Mouse (Mus musculus): ENCODE results near the gene Sox2. TPM values are rescaled to one million over a fixed set of nuclear protein-coding genes. Genes with fewer than 3 reads are reported as not detected.

Gene Sox2
- polyA plus RNA-seq, 1 experiment from 2014 or later, result 0.89 TPM

DNA sequence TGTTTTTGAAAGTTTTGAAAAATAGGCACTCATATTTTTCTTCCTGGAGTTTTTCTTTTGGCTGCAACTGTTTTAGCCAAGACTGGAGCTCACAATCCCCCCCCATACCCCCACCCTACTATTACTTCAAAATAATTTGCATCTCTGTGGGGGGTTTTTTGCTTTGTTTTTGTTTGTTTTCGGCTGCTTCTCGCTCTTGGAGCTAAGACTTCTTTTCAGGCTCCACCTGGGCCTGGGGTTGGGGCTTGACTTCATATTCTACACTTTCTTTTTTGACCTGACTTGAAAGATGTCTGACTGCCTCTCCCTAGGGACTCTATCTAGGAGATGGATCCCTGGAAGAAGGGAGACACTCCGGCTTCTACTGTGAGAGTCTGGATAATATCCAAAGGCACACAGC, 5.9 kb downstream of the Sox2 start:
- 10% methylated on average over 3 of the region's 3 CpGs for WGBS
- Histone ChIP-seq H3K27me3 (replicated peaks) (peaks cover 80% of the 10 kb centered on the region), H3K4me3 (replicated peaks) (no peak overlapping the region), H3K27ac (no peak overlapping the region), H3K4me1 (replicated peaks) (no peaks in the 10 kb centered on the region), H3K9me3 (no peaks in the 10 kb centered on the region), H3K9ac (no peak overlapping the region), H3K36me3 (no peaks in the 10 kb centered on the region), H3K4me2 (replicated peaks) (no peak overlapping the region)
- ATAC-seq, result no peak

DNA sequence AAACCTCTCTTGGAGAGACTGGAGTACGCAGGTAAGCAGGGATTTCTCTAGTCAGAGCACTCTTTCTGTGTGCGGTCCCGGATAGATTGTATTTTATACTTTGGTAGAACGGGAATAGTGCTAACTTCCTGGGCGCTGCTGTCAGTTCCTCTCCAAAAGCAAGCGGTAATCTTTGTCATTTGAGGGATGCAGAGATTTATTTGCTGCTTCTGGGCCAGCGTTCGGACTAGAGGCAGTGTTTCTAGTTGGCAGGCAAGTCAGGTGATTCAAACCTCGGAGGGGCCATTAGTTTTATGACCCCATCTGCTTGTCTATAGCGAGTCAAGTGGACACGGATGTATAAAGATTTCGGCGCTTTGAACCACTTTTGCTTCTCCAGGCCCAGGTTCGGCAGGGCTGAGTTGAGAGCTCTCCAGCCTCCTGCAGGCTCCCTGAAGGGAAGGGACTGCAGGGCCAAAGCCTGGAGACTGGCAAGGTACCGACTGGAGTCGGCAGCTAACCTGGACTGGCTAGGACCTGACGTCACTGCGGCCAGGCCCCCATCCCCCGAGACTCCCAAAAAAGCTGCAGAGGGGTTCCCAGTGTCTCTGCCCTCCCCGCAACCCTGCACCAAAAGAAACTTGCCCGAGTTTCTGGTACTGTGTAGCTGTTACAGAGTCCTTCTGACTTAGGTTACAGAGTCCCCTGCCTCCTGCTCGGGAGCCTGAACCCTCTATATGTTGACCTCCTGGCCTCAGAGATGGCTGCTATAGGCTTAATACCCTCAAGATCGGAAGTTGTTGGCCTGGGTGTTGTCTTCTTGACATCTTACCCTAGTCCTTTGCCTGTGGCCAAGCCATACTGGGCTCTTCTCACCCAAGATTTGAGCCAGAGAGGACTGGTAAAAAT, 6.9 kb downstream of the Sox2 start:
- Histone ChIP-seq H3K9ac (no peak overlapping the region), H3K27ac (no peak overlapping the region), H3K4me2 (replicated peaks) (no peak overlapping the region), H3K4me1 (replicated peaks) (no peaks in the 10 kb centered on the region), H3K4me3 (replicated peaks) (no peak overlapping the region), H3K27me3 (replicated peaks) (peaks cover 87% of the 10 kb centered on the region), H3K9me3 (no peaks in the 10 kb centered on the region), H3K36me3 (no peaks in the 10 kb centered on the region)
- WGBS, result 6% methylated on average over 23 of the region's 23 CpGs
- ATAC-seq, result no peak

DNA sequence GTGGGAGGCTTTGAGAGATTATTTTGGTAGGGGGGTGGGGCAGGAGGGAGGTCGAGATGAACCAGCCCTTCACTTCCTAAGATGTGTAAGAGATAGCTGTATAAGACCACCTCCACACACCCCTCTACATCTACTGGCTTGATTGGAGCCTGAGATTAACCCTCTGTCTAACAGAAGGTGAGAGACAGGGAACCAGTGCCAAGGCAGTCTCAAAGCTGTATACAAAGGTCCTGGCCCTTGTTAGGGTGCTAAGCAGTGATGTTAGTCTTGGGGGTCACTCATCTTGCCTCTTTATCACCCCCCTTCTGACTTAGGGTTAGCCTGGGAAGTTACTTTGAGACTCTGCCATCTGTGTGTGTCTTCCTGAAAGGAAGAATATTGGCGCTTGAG, 7.5 kb downstream of the Sox2 start:
- peaks cover 90% of the 10 kb centered on the region for H3K27me3 ChIP-seq (replicated peaks)
- no peak overlapping the region for H3K4me3 ChIP-seq (replicated peaks)
- no peak overlapping the region for H3K9ac ChIP-seq
- ATAC-seq, result no peak
- H3K9me3 ChIP-seq, result no peaks in the 10 kb centered on the region
- H3K27ac ChIP-seq, result no peak overlapping the region
- WGBS, result 13% methylated on average over 2 of the region's 2 CpGs
- no peak overlapping the region for H3K4me2 ChIP-seq (replicated peaks)
- H3K4me1 ChIP-seq (replicated peaks), result no peaks in the 10 kb centered on the region
- H3K36me3 ChIP-seq, result no peaks in the 10 kb centered on the region

DNA sequence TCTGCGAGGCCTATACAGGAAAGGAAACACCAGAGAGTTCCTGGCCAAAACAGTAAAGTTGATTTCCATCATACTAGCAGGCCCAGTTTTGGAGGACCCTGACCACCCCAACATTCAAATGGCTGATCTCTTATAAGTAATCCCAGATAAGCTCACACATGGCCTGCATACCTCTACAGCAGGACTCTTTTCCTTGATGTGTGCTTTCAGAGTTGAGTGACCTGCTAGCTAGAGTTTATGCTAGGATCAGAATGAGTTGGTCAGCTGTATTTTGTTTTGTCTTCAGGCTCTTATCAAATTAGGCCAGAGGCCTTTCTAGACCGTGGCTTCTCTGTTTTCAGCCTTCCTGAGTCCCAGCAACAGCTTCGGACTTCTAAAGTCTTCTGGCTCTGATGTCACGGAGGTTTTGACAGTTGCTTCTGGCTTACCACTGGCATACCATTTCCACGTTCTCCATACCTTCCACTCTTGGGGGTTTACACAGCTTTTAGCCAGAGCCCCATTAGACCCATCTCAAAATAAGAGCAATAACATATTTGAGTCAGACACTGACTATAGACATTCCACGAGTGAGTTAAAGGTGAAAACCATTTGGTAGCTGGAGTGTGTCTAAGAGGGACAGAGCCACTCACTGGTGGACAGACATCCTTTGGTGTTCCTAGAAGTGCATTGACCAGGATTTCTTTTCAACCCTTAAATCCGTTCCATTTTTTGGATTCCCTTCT, 8.2 kb downstream of the Sox2 start:
- Histone ChIP-seq H3K4me3 (replicated peaks) (no peak overlapping the region), H3K9me3 (no peaks in the 10 kb centered on the region), H3K4me1 (replicated peaks) (peaks cover 2% of the 10 kb centered on the region; the same call in 1 of the 2 replicates), H3K9ac (no peak overlapping the region), H3K27ac (no peak overlapping the region), H3K4me2 (replicated peaks) (no peak overlapping the region), H3K36me3 (no peaks in the 10 kb centered on the region), H3K27me3 (replicated peaks) (peaks cover 94% of the 10 kb centered on the region)
- ATAC-seq, result no peak
- WGBS, result 52% methylated on average over 7 of the region's 7 CpGs

DNA sequence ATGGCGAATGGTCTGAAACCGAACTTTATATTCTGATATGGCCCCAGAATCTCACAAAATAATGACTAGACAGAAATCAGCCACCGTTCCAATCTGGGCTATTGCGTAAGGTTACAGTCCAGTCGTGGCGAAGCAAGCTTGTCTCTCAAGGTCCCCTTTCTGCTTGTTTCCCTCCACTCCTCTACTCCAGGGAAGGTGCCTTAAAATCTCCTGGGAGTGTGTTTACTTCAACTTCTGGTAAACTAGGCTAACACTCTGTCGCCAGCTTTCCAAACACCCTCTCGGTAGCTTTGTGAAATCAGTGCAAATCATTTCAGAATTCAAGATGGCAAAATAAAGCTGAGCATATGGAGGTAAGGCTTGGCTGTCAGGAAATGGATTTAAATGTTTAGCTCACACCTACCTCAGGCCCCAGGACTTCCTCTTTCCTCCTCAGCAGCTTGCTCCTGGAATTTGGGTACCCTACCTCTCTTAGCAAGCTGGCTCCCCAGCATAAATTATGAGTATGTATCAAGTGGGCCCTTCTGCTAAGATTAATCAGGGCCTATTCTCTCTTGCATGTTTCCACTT, 8.8 kb downstream of the Sox2 start:
- Histone ChIP-seq H3K27me3 (replicated peaks) (peaks cover 94% of the 10 kb centered on the region), H3K36me3 (no peaks in the 10 kb centered on the region), H3K9ac (no peak overlapping the region), H3K4me2 (replicated peaks) (no peak overlapping the region), H3K4me1 (replicated peaks) (peaks cover 9% of the 10 kb centered on the region), H3K4me3 (replicated peaks) (no peak overlapping the region), H3K27ac (no peak overlapping the region), H3K9me3 (no peaks in the 10 kb centered on the region)
- WGBS, result 50% methylated on average over 8 of the region's 8 CpGs
- no peak for ATAC-seq

DNA sequence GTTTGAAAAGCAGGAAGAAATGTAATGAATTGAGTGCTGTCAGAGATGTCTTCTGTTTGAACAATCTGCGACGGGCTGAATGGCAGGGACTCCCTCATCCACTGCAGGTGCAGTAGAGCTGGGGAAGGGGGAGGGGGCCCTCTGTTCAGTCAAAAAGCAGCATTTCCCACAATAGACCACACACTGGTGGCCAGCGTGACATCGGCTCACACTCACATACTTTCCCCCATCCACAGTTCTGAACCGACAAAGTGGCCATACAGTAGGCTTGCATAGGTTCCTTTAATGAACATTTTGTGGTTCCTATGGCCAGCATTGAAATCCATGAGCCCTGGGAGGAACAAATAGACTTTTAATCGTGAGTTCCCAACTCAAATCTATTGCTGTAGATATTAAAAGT, 9.7 kb downstream of the Sox2 start:
- H3K27ac ChIP-seq, result no peak overlapping the region

DNA sequence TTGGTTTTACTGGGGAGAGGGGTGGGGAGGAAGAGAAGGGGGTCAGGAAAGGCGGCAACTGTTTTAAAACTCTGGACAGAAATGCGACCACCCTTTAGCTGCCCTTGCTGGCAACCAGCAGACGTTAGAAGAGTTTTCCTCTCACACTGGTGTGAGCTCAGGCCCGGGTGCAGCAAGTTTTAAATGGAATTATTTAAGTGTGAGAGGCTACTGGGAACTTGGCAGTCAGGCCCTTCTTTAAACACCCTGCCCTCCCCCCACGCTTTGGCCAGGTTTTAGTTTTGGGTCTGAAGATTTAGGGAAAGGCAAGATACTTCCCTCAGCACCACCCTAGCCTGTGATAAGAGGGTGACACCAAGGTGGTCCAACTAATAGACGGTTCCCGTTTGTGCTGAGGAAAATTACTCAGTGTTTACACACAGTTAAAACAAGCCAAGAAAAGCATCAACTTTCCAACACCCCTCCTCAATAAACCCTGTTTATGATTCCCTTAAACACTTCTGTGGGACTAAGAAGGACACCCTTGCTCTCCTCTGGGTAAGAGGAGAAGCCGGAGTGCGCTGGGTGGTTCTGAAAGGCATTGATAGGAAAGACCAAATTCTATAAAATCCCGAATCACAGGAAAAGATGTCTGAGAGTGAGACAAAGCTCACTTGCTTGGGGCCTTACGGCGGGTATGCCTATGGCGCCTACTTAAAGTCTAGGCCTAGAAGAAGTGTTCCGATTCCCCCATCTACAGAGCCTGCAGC, 10.5 kb downstream of the Sox2 start:
- Histone ChIP-seq H3K27ac (no peak overlapping the region), H3K36me3 (no peaks in the 10 kb centered on the region), H3K4me3 (replicated peaks) (no peak overlapping the region), H3K27me3 (replicated peaks) (peaks cover 92% of the 10 kb centered on the region), H3K9ac (no peak overlapping the region), H3K4me1 (replicated peaks) (peaks cover 16% of the 10 kb centered on the region), H3K4me2 (replicated peaks) (no peak overlapping the region), H3K9me3 (no peaks in the 10 kb centered on the region)
- ATAC-seq, result no peak
- 8% methylated on average over 14 of the region's 14 CpGs for WGBS

More for the DNA sequence above, 9.7 kb downstream of the Sox2 start:
- peaks cover 16% of the 10 kb centered on the region for H3K4me1 ChIP-seq (replicated peaks)
- no peak overlapping the region for H3K4me3 ChIP-seq (replicated peaks)
- H3K27me3 ChIP-seq (replicated peaks), result peaks cover 95% of the 10 kb centered on the region
- H3K36me3 ChIP-seq, result no peaks in the 10 kb centered on the region
- no peak overlapping the region for H3K9ac ChIP-seq
- H3K9me3 ChIP-seq, result no peaks in the 10 kb centered on the region
- ATAC-seq, result no peak
- 12% methylated on average over 6 of the region's 6 CpGs for WGBS
- no peak overlapping the region for H3K4me2 ChIP-seq (replicated peaks)

DNA sequence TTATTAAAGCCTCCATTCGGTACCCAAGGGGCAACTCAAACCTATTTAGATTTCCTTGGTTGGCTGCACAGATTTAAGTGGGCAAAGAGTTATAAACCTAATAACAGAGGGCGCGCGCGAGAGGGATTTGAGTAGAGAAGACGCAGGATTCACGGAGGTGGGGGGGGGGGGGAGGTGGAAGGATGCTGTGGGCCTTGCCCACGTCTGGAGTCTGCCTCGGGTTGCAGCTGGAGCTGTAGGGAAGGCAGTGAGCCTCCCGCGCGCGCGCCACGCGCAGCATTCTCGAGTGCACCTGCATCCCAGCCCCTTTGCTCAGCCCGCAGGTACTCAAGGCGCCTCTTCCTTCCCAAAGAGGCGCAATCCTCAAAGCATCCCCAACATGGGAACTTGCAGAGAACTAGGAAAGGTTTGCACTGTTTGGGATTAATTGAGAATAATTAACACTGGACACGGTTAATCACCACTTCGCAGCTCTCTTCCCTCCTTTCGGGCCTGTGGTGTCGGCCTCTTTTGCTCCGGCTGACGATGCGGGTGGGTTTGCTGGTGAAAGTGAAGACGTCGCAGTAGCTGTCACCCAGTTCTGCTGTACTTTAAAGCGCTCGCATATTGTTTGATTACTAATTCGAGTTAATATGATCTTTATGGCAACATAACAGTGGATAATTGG, 11.3 kb downstream of the Sox2 start:
- 6% methylated on average over 32 of the region's 32 CpGs for WGBS
- no peaks in the 10 kb centered on the region for H3K9me3 ChIP-seq
- H3K27ac ChIP-seq, result no peak overlapping the region
- H3K9ac ChIP-seq, result no peak overlapping the region
- no peak for ATAC-seq
- H3K36me3 ChIP-seq, result no peaks in the 10 kb centered on the region
- H3K4me2 ChIP-seq (replicated peaks), result no peak overlapping the region
- no peak overlapping the region for H3K4me3 ChIP-seq (replicated peaks)
- H3K4me1 ChIP-seq (replicated peaks), result peaks cover 16% of the 10 kb centered on the region
- peaks cover 92% of the 10 kb centered on the region for H3K27me3 ChIP-seq (replicated peaks)

DNA sequence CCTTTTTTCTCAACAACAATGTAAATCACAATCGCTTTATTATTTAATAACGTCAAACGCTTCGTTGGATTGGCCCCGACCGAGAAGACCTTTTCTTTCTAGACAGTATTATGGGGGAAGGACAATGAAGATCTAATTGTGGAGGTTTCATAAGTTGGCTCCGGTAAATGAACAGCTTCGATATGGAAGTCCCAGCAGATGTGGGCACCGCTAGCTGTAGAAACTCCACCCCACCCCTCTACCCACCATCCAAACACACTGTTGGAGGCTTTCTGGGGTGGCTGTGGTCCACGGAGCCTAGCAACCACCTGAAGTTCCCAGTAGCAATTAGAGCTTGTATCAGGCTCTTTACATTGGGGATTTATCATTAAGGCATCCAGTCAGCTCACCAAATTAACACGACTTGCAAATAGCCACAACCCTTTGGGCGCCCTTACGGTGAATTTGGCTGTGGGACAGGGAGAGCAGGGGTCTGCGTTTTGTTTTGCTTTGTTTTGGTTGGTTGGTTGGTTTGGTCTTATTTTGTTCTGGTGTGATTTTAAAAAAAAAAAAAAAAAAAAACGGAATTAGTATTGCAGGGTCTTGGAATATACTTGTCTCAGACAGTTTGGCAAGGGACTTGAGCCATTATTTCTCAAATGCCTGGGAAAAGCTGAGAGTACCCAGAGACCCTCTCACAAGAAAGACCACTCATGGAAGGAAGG, 12.0 kb downstream of the Sox2 start:
- Histone ChIP-seq H3K36me3 (no peaks in the 10 kb centered on the region), H3K4me3 (replicated peaks) (no peak overlapping the region), H3K27me3 (replicated peaks) (peaks cover 92% of the 10 kb centered on the region), H3K4me1 (replicated peaks) (peaks cover 16% of the 10 kb centered on the region), H3K27ac (no peak overlapping the region), H3K9ac (no peak overlapping the region), H3K4me2 (replicated peaks) (no peak overlapping the region), H3K9me3 (no peaks in the 10 kb centered on the region)
- ATAC-seq, result no peak
- 9% methylated on average over 15 of the region's 15 CpGs for WGBS

DNA sequence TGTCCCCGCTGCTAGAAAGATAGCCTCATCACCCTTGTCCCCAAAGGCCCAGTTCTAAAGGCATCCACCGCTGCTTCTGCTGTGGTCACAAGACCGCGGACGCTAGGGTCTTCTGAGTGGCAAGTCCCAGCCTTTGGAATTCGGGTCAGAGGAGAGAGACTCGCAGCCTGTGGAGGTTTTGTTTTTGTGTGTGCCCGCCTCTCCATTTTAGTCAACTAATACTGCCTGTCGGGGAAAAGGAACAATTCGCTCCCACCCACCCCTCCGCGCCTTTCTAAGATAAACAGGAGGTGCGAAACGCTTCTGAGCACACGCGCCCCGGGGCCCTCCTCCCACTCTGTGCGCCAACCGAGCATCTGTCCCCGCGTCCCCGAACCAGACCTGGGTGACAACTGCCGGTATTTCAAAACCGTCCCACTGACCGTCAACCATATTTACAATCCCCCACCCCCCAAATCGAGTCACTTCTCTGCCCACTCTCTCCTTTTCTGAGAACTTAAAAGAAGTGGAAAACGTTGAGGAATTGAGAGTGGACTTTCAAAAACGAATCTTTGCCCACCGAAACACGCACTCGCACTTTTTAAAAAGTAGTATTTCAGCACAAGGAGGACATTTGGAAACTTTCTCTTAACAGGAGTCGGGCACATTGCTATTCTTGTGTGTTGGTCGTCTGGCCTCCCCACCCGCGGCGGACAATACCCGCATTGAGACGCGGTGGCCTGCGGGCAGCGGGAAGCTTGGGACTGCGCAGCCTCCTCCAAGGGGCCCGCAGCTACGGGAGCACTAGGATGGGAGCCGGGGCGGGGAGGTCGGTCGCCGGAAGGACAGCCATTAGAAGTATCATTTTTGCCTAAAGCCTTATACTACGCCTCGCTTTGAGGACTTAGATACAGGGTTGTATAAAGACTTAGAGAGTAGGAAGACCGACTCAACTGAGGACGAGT, 12.8 kb downstream of the Sox2 start:
- Histone ChIP-seq H3K36me3 (no peaks in the 10 kb centered on the region), H3K27ac (no peak overlapping the region), H3K9ac (no peak overlapping the region), H3K4me2 (replicated peaks) (peak overlapping the region; percentile 54), H3K4me3 (replicated peaks) (peak overlapping the region; percentile 29; the same call in 1 of the 2 replicates), H3K27me3 (replicated peaks) (peaks cover 89% of the 10 kb centered on the region), H3K4me1 (replicated peaks) (peaks cover 16% of the 10 kb centered on the region), H3K9me3 (no peaks in the 10 kb centered on the region)
- WGBS, result 1% methylated on average over 53 of the region's 53 CpGs
- ATAC-seq, result 0 out of 2 replicates have a peak, but pooled peaks have one; percentile 37
